Mouse (Mus musculus): ENCODE measurements around the gene Ppp3ca. TPM values are rescaled to one million over a fixed set of nuclear protein-coding genes. Genes with fewer than 3 reads are reported as not detected.

Ppp3ca gene
- 97.9 and 102 TPM in 2 replicates for polyA plus RNA-seq (2012; ENCODE audit: insufficient read depth, insufficient read length, missing spikeins)

DNA sequence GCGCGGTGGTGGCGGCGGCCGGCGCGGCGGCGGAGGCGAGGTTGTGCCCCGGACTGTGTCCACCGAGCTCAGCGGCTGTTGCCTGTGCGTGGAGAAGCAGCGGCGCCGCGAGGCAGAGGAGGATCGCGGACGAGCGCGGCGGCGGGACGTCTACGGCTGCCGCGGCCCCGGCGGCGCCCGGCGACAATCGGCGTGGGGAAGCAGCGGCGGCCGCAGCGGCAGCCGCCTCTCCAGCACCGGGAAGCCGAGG, at the start of gene Ppp3ca:
Gene Ppp3ca (plus strand): TSS at position 15 of the 250 bp plus-strand sequence.
- TF ChIP-seq POLR2A (IDR thresholded peaks at IDR 0.05; ENCODE audit: borderline replicate concordance, low read depth, low read length) (no peak), CTCF (IDR thresholded peaks at IDR 0.05; ENCODE audit: low read depth, low read length) (no peak)
- H3K4me1 ChIP-seq (ENCODE audit: control insufficient read depth, insufficient read depth, low read length), result peaks cover 18% of the 10 kb centered on the region
- H3K4me3 ChIP-seq (ENCODE audit: insufficient read depth, low read length), result peak within 1 kb of the TSS; percentile 94
- H3K27ac ChIP-seq (ENCODE audit: insufficient read depth, low read depth, low read length), result peak within 1 kb of the TSS; percentile 79

DNA sequence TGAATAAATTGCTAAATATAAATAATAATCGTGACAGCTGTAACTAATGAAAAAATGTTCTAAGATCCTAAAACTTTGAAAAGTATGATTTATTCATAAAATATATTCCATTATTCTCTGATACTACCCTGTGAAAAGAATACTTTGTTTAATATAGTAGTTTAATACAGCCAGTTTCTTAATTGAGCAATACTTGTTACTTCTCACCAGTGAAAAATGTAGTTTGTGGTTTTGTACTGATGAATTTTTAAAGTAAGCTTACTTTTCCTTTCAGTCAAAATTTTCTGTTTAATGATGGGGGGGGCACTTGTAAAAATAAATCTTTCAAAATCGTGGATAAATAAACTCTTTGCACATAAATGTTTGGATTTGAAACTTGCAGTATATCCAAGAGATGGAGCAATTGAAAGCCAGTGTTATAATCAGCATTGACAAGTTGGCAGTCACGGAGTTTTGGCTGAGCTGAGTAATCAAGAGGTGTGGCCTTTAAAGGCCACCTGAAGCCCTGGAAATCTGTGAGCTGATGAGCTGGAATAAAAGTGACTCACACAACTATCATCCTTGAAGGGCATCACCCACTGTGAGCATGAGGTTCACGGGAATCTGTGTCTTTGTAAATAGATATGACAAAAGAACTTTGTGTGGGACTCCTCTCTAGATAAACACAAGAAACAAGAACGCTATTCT, 29.2 kb upstream of the Ppp3ca start:
- no peaks in the 10 kb centered on the region for H3K4me1 ChIP-seq (ENCODE audit: control insufficient read depth, insufficient read depth, low read length)
- no peak for TF ChIP-seq POLR2A (IDR thresholded peaks at IDR 0.05; ENCODE audit: borderline replicate concordance, low read depth, low read length)
- TF ChIP-seq CTCF (IDR thresholded peaks at IDR 0.05; ENCODE audit: low read depth, low read length), result no peak
- H3K4me3 ChIP-seq (ENCODE audit: insufficient read depth, low read length), result no peak overlapping the region
- H3K27ac ChIP-seq (ENCODE audit: insufficient read depth, low read depth, low read length), result no peak overlapping the region

DNA sequence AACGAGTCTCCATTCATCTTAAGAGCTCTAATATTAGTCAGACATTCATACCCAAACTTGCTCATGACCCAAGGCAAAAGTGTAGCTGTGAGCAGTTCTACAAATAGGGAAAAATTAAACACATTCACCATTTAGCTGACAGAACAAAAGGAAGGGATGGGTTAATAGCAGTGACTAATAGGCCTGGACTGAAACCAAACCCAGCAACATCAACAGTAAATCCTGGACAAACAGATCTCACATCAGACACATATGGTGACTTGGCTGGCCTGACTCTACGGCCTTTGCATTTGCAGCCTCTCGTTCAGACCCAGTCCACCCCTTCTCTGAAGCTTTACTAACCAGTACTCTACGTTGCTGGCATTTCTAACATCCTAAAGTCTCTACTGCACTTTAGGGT, 19.0 kb upstream of the Ppp3ca start:
- Histone ChIP-seq H3K4me3 (ENCODE audit: insufficient read depth, low read length) (no peak overlapping the region), H3K4me1 (ENCODE audit: control insufficient read depth, insufficient read depth, low read length) (no peaks in the 10 kb centered on the region), H3K27ac (ENCODE audit: insufficient read depth, low read depth, low read length) (no peak overlapping the region)
- TF ChIP-seq POLR2A (IDR thresholded peaks at IDR 0.05; ENCODE audit: borderline replicate concordance, low read depth, low read length) (no peak), CTCF (IDR thresholded peaks at IDR 0.05; ENCODE audit: low read depth, low read length) (no peak)

DNA sequence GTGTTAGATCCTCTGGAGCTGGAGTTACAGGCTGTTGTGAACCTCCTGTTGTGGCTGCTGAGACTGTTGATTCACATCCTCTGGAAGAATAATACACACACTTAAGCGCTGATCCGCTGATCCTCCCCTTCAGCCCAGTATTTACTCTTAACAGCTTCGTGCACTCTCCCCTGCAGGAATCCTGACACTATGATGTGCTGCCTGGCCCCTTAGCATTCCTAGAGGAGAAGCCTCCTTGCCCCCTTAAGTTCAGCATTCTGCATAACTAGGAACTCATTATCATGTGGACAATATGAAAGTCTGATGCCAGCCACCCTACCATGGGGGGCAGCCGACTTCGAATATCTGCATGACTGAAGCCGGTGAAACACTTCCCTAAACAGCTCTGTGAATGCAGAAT, 18.4 kb upstream of the Ppp3ca start:
- H3K4me3 ChIP-seq (ENCODE audit: insufficient read depth, low read length), result no peak overlapping the region
- TF ChIP-seq POLR2A (IDR thresholded peaks at IDR 0.05; ENCODE audit: borderline replicate concordance, low read depth, low read length) (no peak), CTCF (IDR thresholded peaks at IDR 0.05; ENCODE audit: low read depth, low read length) (no peak)
- no peak overlapping the region for H3K27ac ChIP-seq (ENCODE audit: insufficient read depth, low read depth, low read length)
- H3K4me1 ChIP-seq (ENCODE audit: control insufficient read depth, insufficient read depth, low read length), result no peaks in the 10 kb centered on the region

DNA sequence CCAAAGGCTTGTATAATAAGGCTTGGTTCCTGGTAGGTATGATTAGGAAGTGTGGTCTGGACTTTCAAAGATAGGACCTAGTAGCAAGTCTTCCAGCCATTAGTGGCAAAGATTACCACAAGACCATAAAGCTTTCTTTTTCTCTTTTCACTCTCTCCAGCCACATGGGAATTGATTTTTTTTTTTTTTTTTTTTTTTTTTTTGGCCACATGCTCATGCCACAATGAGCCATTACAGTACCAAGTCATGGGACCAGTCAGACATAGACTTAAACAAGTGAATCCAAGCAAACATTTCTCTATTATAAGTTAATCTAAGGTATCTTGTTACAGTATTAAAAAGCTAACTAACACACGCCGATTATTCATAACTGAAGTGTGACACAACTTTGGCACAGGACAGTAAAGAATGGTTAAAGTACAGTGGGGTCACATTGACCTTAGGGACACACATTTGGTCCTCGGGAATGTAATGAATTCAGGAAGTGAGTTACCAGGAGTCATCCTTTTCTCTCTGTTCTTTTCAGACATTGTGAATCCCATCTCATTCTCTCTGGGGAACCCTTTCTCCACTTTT, 13.4 kb upstream of the Ppp3ca start:
- H3K27ac ChIP-seq (ENCODE audit: insufficient read depth, low read depth, low read length), result no peak overlapping the region
- H3K4me3 ChIP-seq (ENCODE audit: insufficient read depth, low read length), result no peak overlapping the region
- TF ChIP-seq POLR2A (IDR thresholded peaks at IDR 0.05; ENCODE audit: borderline replicate concordance, low read depth, low read length) (no peak), CTCF (IDR thresholded peaks at IDR 0.05; ENCODE audit: low read depth, low read length) (no peak)
- no peaks in the 10 kb centered on the region for H3K4me1 ChIP-seq (ENCODE audit: control insufficient read depth, insufficient read depth, low read length)

DNA sequence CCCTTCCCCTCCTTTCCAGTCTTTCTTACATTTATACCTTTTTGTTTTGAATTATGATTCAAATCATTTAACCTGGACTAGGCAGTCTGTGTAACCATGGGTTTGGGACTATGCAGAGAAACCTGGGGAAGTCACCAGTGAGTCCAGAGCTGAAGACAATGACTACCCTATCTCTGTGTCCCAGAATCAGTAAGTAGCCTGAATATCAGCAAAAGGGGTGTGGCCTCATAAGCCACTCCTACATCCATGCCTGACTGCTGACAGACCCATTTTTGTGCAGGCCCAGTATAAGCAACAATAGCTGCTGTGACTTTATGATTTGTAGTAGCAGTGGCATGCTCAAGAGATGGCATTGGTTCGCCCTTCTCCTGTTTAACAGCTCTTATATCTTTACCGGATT, 11.2 kb upstream of the Ppp3ca start:
- Histone ChIP-seq H3K27ac (ENCODE audit: insufficient read depth, low read depth, low read length) (no peak overlapping the region), H3K4me1 (ENCODE audit: control insufficient read depth, insufficient read depth, low read length) (no peaks in the 10 kb centered on the region), H3K4me3 (ENCODE audit: insufficient read depth, low read length) (no peak overlapping the region)
- no peak for TF ChIP-seq POLR2A (IDR thresholded peaks at IDR 0.05; ENCODE audit: borderline replicate concordance, low read depth, low read length)
- TF ChIP-seq CTCF (IDR thresholded peaks at IDR 0.05; ENCODE audit: low read depth, low read length), result no peak

DNA sequence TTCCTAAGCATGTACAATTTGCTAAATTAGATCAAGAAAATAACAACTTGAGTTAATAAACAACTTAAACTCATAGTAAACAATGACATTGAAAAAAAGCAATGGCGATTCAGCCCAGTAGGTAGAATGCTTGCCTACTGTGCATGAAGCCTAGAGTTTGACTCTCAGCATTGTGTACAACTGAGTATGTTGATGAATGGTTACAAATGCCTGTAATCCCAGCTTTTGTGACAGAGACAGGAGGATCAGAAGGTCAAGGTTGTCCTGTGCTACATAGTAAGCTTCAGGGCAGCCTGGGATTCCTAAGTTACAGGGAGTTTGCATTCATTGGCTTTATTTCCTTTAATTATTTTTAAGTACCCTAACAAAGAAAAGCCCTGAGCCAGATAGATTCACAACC, 4.8 kb upstream of the Ppp3ca start:
- H3K4me1 ChIP-seq (ENCODE audit: control insufficient read depth, insufficient read depth, low read length), result peaks cover 7% of the 10 kb centered on the region
- no peak overlapping the region for H3K27ac ChIP-seq (ENCODE audit: insufficient read depth, low read depth, low read length)
- H3K4me3 ChIP-seq (ENCODE audit: insufficient read depth, low read length), result no peak overlapping the region
- TF ChIP-seq CTCF (IDR thresholded peaks at IDR 0.05; ENCODE audit: low read depth, low read length), result no peak
- TF ChIP-seq POLR2A (IDR thresholded peaks at IDR 0.05; ENCODE audit: borderline replicate concordance, low read depth, low read length), result no peak

DNA sequence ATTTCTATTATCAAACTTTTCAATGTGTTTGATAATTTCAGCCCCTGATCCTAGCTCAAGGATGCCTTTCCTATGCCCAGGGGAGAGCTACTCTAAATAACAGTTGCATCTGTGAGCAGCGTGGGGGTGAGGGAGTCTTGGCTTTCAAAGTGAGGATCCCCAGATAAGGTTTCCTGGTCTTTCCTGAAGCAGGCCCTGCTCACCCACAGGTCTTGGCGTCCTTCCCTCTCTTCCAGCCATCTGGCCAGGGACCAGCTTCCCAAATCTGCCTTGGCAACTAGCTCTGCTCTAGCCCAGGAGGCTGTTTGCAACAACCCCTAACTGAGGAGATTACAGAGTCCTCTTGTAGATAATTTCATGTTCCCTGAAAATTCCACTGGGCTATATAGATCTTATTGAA, 1.9 kb upstream of the Ppp3ca start:
- no peak overlapping the region for H3K4me3 ChIP-seq (ENCODE audit: insufficient read depth, low read length)
- no peak for TF ChIP-seq POLR2A (IDR thresholded peaks at IDR 0.05; ENCODE audit: borderline replicate concordance, low read depth, low read length)
- no peak for TF ChIP-seq CTCF (IDR thresholded peaks at IDR 0.05; ENCODE audit: low read depth, low read length)
- H3K27ac ChIP-seq (ENCODE audit: insufficient read depth, low read depth, low read length), result no peak overlapping the region
- peaks cover 8% of the 10 kb centered on the region for H3K4me1 ChIP-seq (ENCODE audit: control insufficient read depth, insufficient read depth, low read length)

DNA sequence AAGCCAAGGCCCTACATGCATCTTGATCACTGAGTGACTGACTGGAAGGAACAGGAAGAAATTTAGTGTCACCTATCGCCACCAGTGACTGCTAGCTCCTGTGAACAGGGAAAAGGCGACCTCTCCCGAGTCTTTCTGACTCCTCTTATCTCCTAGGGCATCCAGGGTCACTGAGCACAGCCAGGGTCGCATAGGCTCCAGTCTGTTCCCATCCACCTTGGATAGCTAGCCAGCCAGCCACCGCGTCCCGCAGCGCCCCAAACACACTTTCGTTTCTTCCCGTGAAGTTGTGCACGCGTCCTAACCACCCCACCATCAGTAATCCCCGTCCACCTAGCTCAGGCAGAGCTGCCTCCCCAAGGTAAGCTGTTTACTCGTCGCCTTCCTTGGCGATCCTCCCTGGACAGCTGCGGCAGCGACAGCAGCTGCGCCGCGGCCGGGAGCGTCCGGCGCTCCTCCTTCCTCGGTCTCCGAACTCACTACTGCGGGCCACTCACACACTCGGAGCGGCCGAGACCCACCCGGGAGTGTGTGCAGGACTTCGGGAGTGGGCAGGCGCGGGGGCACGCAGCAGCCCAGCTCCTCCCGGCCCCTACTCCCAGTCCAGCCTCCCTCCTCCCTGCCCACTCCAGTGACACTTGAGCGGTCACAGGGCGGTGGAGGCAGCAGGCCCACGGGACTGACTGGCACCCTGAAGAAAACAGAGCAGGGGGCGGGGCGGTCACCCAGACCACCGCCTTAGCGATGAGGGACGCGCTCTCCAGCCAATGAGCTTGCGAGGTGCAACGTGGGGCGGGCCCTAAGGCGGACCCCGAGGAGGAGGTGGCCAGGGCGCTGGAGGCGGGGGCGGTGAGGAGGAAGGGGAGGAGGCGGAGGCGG, 454 bp upstream of the Ppp3ca start:
- Histone ChIP-seq H3K4me1 (ENCODE audit: control insufficient read depth, insufficient read depth, low read length) (peaks cover 18% of the 10 kb centered on the region), H3K27ac (ENCODE audit: insufficient read depth, low read depth, low read length) (peak overlapping the region; percentile 58), H3K4me3 (ENCODE audit: insufficient read depth, low read length) (peak overlapping the region; percentile 94)
- peak; percentile 24; the same call in 1 of the 2 replicates for TF ChIP-seq POLR2A (IDR thresholded peaks at IDR 0.05; ENCODE audit: borderline replicate concordance, low read depth, low read length)
- no peak for TF ChIP-seq CTCF (IDR thresholded peaks at IDR 0.05; ENCODE audit: low read depth, low read length)

Data from bone marrow macrophage, adult 2 months (primary cell).